Mouse (Mus musculus) small intestine, adult 2 months (tissue): ENCODE results near the gene Daglb. TPM values are rescaled to one million over a fixed set of nuclear protein-coding genes. Genes with fewer than 3 reads are reported as not detected.

Source experiments
- H3K27ac ChIP-seq: fragments of 200-500 bp; 2 replicates; pipeline ENCODE4 v1.5.1; 2012; ENCODE audit warnings: low read depth, low read length, control low read depth, inconsistent platforms; ENCODE audit not compliant: insufficient read depth
- H3K27me3 ChIP-seq: fragments of 200-500 bp; 2 replicates; pipeline ENCODE4 v1.6.1; 2012; ENCODE audit warnings: mild to moderate bottlenecking, moderate library complexity, low read length, inconsistent platforms; ENCODE audit not compliant: control insufficient read depth, insufficient read depth
- H3K36me3 ChIP-seq: fragments of 200-500 bp; 2 replicates; pipeline ENCODE4 v1.6.1; 2012; ENCODE audit warnings: mild to moderate bottlenecking, low read length, control low read depth, inconsistent platforms; ENCODE audit not compliant: control insufficient read depth, insufficient read depth
- H3K4me1 ChIP-seq: fragments of 200-500 bp; 2 replicates; pipeline ENCODE4 v1.6.1; 2012; ENCODE audit warnings: low read length, inconsistent platforms, mixed read lengths; ENCODE audit not compliant: control insufficient read depth, insufficient read depth, insufficient read length
- H3K4me3 ChIP-seq: fragments of 200-500 bp; 2 replicates; pipeline ENCODE4 v1.5.1; 2012; ENCODE audit warnings: low read depth, mild to moderate bottlenecking, control low read depth, inconsistent platforms, low read length, moderate library complexity
- CTCF ChIP-seq: fragments of 200-500 bp; IDR thresholded peaks from 2 replicates; pipeline ENCODE4 v1.5.1; 2012; ENCODE audit warnings: low read depth, mild to moderate bottlenecking, control low read depth, inconsistent platforms, low read length, moderate library complexity, mixed read lengths; ENCODE audit not compliant: insufficient replicate concordance, insufficient read length; ENCODE audit errors: extremely low read depth
- POLR2A ChIP-seq: fragments of 200-500 bp; IDR thresholded peaks from 2 replicates; pipeline ENCODE4 v1.6.1; 2012; ENCODE audit warnings: low read depth, mild to moderate bottlenecking, control low read depth, inconsistent platforms, low read length, moderate library complexity
- WGBS: fragments of 180-500 bp; shearing (Covaris S2); methylation state at CpG from one replicate; pipeline ENCODE4 v1.1.7; 2018; 5-methylcytosine and 5-hydroxymethylcytosine counted together
- polyA plus RNA-seq: library from polyadenylated mRNA; depleted of rRNA; stranded (reverse); fragments of >200 nt; gene quantifications from 2 replicates; pipeline ENCODE4 v1.2.3, GENCODE M21; 2012

Gene Daglb
- polyA plus RNA-seq, 1 experiment = 12.7 TPM

GRCm38 (mm10) chr5:143505545-143505944, 41.2 kb downstream of the Daglb start:
- TF ChIP-seq POLR2A = no peak
- peaks cover 56% of the 10 kb centered on the region for H3K36me3 ChIP-seq
- no peaks in the 10 kb centered on the region for H3K27me3 ChIP-seq
- no peak overlapping the region for H3K27ac ChIP-seq
- 75% methylated on average over 7 of the region's 7 CpGs for WGBS
- no peak overlapping the region for H3K4me3 ChIP-seq
- no peaks in the 10 kb centered on the region; the same call in none of the 2 replicates for H3K4me1 ChIP-seq

DNA sequence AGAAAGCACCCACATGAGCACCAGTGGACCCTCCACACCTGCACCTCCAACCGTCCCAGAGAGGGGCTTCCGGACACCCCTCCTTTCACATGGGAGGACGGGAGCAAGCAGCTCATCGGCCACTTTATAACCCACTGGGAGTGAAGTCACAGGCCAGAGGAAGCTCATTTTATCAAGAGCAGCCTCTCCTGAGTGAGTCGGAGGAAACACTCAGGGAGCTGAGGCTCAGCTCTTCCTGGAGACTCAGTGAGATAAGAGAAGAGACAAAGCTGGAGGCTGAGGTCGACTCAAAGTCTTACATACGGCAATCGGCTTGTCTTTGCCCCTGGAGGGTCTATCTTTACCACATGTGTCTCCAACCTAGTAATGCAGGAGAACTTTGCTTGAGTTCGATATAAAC, 44.9 kb downstream of the Daglb start:
- WGBS = 65% methylated on average over 9 of the region's 9 CpGs
- Histone ChIP-seq H3K36me3 (peaks cover 67% of the 10 kb centered on the region), H3K27ac (no peak overlapping the region), H3K27me3 (no peaks in the 10 kb centered on the region), H3K4me1 (peaks cover 13% of the 10 kb centered on the region), H3K4me3 (no peak overlapping the region)
- TF ChIP-seq POLR2A = no peak
- no peak for TF ChIP-seq CTCF

DNA sequence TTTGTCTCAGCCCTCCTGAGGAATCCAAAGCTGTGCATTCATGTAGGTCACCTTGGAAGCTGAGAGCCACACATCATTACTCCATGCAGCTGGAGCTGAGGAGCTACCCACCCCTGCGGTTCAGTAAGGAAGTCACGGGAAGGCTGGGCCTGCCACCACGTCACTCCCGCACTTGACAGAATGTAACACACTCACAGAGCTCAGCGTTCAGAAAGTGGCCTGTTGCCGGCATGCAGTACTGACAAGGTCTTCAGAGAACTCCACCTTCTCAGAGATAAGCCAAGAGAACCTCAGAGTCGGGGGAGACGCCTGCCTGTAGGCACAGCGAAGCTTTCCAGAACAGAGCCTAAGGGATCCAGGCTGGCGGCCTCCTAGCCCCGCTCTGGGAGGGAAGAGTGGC, 45.4 kb downstream of the Daglb start:
- Histone ChIP-seq H3K27ac (no peak overlapping the region), H3K36me3 (peaks cover 67% of the 10 kb centered on the region), H3K27me3 (no peaks in the 10 kb centered on the region), H3K4me1 (peaks cover 15% of the 10 kb centered on the region), H3K4me3 (no peak overlapping the region)
- 57% methylated on average over 11 of the region's 11 CpGs for WGBS
- no peak for TF ChIP-seq CTCF
- no peak for TF ChIP-seq POLR2A

DNA sequence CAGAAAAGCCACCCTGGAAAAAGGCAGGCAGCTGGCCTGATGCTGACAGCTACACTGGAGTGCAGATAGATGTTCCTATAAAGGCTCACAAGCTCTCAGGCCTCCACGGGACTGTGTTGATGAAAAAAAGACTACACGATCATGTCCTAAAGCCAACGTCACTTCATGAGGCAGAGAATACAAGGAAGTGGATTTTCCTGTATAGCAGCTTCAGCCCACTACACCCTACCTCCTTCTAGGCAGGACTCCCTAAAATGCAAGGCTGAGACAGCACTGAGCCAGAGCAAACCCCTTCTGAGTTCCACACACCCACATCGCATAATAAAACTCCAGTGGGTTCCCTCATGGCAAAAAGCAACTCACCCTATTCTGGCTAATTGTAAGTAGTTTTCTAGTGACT, 47.2 kb downstream of the Daglb start:
- 64% methylated on average over 4 of the region's 4 CpGs for WGBS
- TF ChIP-seq CTCF = no peak
- Histone ChIP-seq H3K4me3 (no peak overlapping the region), H3K36me3 (peaks cover 68% of the 10 kb centered on the region), H3K27ac (peak overlapping the region; percentile 31), H3K4me1 (peaks cover 17% of the 10 kb centered on the region), H3K27me3 (no peaks in the 10 kb centered on the region)

DNA sequence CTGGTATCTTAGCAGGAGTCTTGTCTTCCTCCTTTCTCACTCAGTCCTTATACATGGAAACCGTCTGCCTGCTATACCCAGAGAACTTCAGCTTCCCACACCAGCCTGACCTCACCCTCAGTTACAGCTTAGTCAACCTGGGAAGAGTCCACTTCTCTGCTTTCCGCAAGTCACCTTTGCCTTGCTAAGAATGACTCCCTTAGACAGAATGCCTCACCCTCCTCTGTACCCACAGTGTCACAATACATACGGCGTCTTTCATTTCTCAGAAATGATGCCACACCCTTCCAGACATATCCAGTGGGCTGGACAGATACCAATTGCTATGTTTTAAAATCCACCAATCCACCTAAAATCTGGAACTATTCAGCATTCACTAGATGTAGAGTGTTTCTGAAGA, 47.9 kb downstream of the Daglb start:
- TF ChIP-seq CTCF = no peak
- TF ChIP-seq POLR2A = no peak
- 47% methylated on average over 4 of the region's 4 CpGs for WGBS
- H3K27me3 ChIP-seq = no peaks in the 10 kb centered on the region
- peak overlapping the region; percentile 31 for H3K27ac ChIP-seq
- peaks cover 67% of the 10 kb centered on the region for H3K36me3 ChIP-seq
- H3K4me3 ChIP-seq = no peak overlapping the region
- H3K4me1 ChIP-seq = peaks cover 19% of the 10 kb centered on the region

DNA sequence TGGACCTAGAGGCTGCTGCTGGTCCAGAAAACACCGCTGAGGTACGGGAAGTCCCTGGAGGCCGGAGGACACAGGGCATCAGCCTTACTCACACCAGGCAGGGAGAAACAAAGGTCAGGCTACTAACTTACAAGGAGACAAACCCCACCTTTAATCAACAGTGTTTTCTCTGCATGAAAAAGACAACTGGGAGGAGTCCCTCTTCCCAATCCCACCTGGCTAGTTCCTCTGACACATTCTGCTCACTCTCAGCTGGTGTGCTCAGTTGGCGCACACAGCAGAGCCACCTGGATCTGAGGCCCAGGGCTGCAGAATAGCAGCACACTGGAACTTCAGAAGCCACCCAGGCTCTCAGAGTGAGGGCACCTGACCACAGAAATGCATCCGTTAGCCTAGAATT, 50.5 kb downstream of the Daglb start:
- Histone ChIP-seq H3K27me3 (no peaks in the 10 kb centered on the region), H3K4me1 (peaks cover 33% of the 10 kb centered on the region), H3K36me3 (peaks cover 47% of the 10 kb centered on the region), H3K27ac (peak overlapping the region; percentile 41), H3K4me3 (no peak overlapping the region)
- TF ChIP-seq POLR2A = no peak
- TF ChIP-seq CTCF = no peak
- WGBS = 66% methylated on average over 5 of the region's 5 CpGs

DNA sequence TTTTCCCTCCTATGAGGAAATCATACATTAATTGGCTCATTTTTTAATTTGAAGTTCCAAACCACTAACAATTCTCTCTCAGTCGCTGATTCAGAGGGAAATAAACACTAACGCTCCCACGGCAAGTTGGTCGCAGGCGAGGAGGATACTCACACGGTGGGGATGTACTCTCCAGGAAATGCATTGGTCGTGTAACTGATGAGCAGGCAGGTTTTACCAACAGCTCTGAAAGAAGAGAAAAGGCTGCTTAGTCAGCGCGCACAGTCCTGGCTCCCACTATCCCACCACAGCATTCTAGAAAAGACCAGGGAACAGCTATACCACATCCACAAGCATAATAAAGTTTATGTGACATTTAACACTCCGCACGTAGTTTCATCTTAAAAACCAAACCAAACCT, 52.6 kb downstream of the Daglb start:
- no peak for TF ChIP-seq POLR2A
- TF ChIP-seq CTCF = no peak
- Histone ChIP-seq H3K4me1 (peaks cover 34% of the 10 kb centered on the region), H3K4me3 (no peak overlapping the region), H3K27ac (no peak overlapping the region), H3K27me3 (no peaks in the 10 kb centered on the region), H3K36me3 (peaks cover 35% of the 10 kb centered on the region)
- 81% methylated on average over 11 of the region's 11 CpGs for WGBS

DNA sequence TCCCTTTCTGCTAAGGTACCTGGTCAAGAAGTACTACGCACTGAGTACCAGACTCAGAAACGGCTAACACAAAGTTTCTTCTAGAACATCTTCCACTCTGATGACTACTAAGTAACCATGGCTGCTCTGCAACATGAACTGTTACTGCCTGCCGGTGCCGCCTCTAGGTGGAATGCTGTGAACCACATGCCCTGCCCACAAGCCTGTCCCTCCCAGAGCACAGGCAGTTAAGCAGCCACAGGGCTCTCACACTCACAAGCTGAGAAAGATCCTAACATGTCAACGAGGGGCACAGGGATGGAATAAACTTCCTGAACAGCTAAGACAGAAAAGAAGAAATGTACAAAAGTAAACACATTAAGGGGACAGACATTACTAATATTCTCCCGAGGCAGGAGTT, 53.1 kb downstream of the Daglb start:
- 57% methylated on average over 6 of the region's 6 CpGs for WGBS
- TF ChIP-seq POLR2A (no peak), CTCF (no peak)
- peaks cover 35% of the 10 kb centered on the region for H3K36me3 ChIP-seq
- H3K27ac ChIP-seq = no peak overlapping the region
- no peaks in the 10 kb centered on the region for H3K27me3 ChIP-seq
- H3K4me1 ChIP-seq = peaks cover 32% of the 10 kb centered on the region
- no peak overlapping the region for H3K4me3 ChIP-seq
